Mouse (Mus musculus) adipocyte (in vitro differentiated cells): ENCODE results near the gene Zfp429.
A peak's percentile ranks its signal among the peaks of the same experiment; 100 is the strongest.
"Not testable (repeated sequence)": the region's sequence is repeated elsewhere in the genome, so short reads cannot be mapped to it uniquely, and the experiment has no call there.

Experiments
- DNase-seq: peaks from one replicate; pipeline ENCODE4 v3.0.0-alpha.2; 2016; ENCODE audit warnings: low spot score

The Zfp429 gene

DNA sequence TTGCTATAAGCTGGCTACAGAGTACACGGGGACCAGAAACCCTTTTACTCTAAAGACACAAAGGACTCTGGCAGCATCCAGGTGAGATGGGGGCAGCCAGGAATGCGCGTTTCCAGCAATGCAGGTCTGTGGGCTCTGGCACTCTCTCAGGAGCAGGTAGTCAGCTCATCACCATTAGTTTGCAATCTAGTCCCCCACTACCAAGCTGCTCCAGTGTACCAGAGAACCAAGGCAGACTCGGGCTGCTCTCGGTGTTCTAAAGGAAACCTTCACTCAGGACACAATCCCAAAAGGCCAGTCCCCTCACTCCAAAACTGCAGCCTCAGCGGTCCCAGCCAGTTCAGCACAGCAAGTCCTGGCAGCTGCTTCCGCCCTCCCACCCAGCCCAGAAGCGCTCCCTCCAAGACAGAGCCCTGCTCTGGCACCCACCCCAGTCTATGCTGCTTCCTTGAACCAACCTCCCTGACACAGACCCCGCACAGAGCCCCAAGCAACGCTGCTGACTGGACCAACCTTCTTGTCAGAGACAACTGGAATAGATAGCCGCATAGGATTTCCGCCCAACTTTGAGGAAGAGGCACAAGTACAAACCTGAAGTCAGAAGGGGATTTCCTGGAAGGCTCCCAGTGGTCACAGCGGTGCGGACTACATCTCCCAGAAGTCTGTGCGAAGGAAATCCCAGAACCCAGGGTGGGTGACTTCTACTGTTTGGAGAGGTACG is at the start of gene Zfp429:
Gene Zfp429 (minus strand): TSS at position 637 of the 721 bp plus-strand sequence.
- peak; percentile 57 for DNase-seq

DNA sequence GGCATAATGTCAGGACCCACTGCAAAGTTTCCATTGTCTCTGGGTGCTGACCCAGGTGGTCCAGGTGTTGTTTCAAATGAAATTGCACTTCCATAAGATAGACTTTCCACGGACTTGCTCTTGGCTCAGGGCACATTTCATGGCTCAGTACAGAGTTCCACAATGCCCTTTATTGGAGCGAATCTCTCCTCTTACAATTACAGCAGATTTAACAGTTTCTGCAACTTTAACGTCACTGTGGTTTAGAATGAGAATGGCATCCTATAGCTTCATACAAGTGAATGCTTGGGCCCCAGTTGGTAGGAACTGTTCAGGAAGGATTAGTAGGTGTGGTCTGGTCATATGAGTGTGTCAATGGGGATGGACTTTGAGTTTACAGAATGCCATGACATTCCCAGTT is 37.5 kb upstream of the Zfp429 start:
- DNase-seq = not testable (repeated sequence)

DNA sequence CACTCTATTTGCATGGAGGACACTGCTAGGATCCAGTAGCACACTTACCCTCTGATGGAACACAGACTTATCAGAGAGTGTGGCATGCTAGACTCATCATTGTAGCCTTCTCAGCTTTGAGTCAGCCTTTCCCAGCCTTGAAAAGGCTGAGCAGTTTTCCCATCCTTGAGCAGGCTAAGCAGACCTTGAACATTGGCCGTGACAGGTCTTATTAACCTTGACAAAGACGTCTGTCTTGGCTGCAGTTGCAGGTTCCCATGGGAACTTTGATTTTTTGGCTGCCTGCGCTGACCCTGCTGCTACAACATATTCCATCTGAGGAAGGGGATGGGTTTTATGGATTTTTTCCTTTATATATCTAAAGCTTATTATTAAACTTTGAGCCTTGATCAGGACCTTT is 28.5 kb upstream of the Zfp429 start:
- DNase-seq = no peak

DNA sequence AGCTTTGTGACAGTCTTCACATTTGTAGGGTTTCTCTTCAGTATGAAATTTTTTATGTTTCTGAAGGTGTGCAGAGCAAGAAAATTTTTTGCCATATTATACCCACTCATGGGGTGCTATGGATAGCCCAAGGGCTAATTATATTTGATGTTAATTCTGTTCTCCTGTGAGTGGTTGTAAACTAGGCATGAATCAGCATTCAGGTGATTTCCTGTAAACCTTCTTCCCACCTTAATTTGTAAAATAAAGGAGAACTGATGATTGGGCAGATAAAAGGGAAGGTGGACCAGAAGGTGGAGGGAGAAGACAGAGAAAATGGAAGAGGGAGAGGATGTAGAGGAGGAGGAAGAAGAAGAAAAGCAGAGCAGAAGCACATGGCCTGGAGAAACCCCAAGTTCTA is 26.1 kb upstream of the Zfp429 start:
- not testable (repeated sequence) for DNase-seq

DNA sequence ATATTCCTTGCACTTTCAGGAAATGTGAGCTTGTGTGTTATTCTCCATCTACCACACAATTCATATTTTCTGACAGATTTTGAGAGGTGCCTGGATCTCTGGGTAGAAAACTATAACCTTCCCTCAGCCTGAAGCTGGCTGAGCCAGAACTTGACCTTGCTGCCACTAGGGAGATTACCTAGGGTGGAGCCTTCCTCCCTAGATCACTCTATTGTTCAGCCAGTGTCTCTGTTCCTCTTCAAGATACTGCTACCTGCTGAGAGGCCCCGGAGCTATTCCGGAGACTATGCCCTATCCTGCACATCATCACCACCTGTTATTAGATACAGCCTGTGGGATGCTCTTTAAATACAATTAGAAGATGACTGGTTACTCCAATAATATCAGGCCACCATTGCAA is 22.9 kb upstream of the Zfp429 start:
- DNase-seq = not testable (repeated sequence)

DNA sequence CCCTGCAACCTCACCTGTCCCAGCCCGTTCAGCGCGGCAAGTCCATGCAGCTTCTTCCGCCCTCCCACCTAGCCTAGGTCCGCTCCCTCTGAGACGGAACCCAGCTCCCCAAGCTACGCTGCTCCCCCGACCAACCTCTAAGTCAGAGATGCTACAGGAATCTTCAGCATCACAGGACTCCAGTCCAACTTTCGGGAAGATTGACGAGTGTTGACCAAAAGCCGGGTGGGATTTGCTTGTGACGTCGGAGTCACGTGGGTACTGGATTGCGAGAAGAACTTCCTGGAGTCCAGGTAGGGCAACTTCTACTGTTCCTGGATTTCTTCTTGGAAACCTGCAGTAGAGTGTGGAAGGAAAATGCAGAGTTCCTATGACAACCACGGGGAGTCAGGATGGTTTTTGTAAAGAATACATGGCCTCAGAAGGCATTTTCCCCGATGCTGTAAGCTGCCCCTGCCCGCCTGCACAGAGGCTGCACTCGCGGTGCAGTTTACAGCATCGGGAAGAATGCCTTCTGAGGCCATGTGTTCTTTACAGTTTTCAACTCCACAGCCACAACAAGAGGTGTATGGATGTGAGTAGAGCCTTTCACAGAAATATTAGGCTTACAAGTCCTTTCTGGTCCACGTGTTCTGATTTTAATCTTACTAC is 21.7 kb upstream of the Zfp429 start, which contains the start of gene Zfp459:
Gene Zfp459 (minus strand): TSS at position 212 of the 651 bp plus-strand sequence.
- DNase-seq = peak; percentile 7

DNA sequence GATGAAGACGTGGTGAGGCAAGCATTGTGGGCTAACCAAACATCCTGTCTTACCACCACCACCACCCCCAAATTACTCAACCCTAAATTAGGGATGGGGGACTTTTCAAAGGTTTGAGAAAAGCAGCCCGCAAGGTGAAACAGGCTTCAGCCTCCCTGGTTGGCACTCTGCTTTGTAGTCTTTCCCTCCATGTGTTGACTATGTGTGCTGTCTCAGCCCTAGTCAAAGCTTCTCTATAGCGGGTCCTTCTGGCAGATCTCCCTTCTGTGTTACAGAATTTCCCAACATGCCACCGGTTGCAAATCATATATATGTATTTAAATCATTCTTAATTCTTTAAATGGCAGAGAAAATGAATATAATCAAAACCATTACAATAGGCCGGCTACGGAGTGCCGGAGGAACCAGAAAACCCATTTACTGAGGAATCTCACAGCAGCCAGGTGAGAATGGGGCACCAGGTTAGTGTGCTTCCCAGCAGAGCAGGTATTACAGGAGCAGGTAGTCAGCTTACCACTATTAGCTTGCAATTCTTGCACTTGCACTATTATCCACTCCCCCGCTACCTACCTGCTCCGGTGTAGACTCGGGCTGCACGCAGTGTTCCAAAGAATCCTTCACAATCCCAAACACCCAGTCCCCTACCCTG is 21.1 kb upstream of the Zfp429 start:
- no peak for DNase-seq

DNA sequence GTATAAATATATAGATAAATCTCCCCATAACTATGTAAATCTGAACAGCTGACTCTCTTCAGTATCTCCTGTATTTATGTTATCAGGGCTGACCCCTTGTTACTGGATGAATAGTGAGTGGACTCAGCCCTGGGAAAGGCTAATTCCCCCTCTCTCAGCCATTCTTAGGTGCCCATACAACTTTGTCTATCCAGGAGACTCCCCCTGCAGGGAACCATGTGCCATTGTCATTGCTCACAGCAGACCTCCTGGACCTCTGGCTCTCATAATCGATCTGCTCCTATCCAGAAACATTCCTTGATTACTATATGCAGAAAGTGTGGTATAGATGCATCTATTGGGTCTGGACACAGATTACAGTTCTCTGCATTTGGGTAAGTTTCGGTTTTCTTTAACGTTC is 17.2 kb upstream of the Zfp429 start:
- DNase-seq = no peak

DNA sequence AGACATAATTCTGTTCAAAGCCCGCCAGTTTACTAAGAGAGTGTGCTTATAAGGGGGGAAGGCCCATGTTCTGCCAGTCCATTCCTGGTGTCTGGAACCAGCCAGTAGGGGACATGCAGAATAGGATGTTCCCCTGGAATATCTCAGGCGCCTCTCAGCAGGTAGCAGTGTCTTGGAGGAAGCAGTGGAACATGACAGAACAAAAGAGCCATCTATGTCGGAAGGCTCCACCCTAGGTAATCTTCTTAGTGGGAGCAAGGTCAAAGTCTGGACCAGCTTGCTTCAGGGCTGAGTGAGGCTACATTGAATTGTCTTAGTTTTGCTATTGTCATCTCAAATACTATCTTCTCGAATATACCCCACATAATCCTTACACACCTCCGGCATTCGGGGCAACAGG is 16.1 kb upstream of the Zfp429 start:
- no peak for DNase-seq

DNA sequence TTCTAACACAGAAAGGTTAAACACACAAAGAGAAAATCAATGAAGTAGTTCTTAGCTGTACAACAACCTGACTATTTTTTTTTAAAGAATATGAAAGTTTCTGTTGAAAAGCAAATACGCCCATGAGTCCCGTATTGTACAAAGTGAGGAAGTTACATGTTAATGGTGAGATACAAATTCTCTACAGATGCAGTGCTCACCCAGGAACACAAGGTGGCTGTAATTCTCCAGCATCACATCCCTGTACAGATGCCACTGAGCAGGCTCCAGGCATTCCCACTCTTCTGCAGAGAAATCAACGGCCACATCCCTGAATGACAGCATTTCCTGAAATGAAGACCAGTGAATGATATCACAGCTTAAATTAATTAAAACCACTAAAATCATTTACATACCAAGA is 14.0 kb upstream of the Zfp429 start:
- DNase-seq = not testable (repeated sequence)

DNA sequence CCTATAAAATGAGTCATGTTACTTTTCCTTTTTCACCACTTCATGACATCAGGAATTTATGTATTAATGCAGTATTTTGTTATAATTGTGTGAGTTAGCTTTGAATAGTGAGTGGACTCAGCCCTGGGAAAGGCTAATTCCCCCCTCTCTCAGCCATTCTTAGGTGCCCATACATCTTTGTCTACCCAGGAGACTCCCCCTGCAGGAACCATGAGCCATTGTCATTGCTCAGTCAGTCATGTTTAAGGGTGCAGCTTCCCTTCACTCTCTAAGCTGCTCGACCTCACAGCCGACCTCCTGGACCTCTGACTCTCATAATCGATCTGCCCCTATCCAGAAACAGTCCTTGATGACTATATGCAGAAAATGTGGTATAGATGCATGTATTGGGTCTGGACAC is 23.4 kb downstream of the Zfp429 start:
- not testable (repeated sequence) for DNase-seq

DNA sequence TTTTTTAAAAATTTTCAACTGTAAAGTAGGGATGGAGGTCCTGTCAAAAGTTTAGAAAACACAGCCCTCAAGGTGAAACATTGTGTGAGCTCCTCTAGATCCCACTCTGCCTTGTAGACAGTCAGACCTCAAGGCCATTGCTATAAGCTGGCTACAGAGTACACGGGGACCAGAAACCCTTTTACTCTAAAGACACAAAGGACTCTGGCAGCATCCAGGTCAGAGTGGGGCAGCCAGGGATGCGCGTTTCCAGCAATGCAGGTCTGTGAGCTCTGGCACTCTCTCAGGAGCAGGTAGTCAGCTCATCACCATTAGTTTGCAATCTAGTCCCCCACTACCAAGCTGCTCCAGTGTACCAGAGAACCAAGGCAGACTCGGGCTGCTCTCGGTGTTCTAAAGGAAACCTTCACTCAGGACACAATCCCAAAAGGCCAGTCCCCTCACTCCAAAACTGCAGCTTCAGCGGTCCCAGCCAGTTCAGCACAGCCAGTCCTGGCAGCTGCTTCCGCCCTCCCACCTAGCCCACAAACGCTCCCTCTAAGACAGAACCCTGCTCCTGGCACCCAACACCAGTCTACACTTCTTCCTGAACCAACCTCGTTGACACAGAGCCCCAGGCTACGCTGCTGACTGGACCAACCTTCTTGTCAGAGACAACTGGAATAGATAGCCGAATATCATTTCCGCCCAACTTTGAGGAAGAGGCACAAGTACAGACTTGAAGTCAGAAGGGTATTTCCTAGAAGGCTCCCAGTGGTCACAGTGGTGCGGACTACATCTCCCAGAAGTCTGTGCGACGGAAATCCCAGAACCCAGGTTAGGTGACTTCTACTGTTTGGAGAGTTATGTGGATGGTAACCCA is 24.3 kb downstream of the Zfp429 start, which contains the start of the genes Gm28041 and Zfp456:
Gene Gm28041 (minus strand): TSS at position 684 of the 862 bp plus-strand sequence.
Gene Zfp456 (minus strand): TSS at position 761 of the 862 bp plus-strand sequence.
- peak; percentile 63 for DNase-seq

DNA sequence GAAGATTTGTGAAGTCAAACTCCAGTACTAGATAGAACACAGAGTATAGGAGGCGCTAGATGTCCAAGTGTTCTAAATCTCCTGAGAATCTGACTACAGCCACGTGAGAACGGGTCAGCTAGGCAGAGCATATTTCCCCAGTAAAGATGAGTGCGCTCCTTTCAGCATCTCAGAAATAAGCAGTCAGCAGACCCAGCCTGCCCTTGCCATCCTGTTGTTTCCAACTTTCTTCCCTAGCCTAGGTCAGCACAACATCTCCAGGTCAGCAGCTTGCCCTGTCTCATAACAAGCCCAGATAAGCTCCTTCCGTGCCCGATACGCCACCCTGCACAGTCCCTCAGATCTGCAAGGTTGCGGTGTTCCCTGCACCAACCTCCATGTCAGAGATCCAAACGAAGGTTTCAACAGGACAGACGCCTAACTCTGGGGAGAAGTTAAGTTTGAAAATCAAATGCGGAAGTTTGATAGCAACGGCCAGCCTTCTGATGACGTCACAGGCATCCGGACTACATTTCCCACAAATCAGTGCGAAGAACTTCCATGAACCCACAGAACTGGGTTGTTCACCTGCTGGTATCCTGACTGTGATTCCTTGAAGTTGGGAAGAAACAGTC is 39.4 kb downstream of the Zfp429 start, which contains the start of the genes Gm28044 and Zfp953:
Gene Gm28044 (minus strand): TSS at position 406 of the 614 bp plus-strand sequence.
Gene Zfp953 (minus strand): TSS at position 475 of the 614 bp plus-strand sequence.
- DNase-seq = peak; percentile 87

DNA sequence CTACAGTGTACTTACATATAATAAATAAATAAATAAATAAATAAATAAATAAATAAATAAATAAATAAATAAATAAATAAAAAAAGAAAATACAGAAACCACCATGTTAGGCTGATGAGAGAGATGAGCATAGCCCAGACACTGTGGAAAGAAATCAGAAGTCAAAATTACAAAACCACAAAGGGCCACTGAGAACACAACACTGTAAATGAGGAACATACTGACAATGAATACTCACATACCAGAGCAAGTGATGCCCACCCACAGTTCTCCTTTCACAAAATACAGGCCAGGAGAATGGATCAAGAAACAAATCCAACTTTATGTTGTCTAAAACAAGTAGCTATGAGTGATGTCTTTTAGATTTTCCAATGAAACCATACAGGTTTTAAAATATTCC is 47.8 kb downstream of the Zfp429 start:
- DNase-seq = no peak

DNA sequence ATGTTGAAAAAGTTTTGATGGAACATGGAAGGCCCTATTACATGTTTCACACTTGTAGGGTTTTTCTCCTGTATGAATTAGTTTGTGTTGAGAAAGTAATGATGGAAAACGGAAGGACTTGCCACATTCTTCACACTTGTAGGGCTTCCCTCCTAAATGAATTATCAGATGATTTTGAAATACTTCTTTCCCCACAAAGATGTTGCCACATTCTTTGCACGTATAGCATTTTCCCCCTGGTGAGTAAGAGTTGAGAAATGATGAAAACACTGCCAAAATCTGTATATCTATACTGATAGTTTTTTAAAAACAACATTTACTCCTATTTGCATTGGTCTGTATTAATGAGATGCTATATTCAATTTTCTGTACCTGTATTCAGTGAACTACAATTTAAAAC is 56.2 kb downstream of the Zfp429 start:
- no peak for DNase-seq
